Mouse (Mus musculus) layer of hippocampus, adult 9-10 months (tissue): ENCODE results near the gene Card14.
A peak's percentile ranks its signal among the peaks of the same experiment; 100 is the strongest.

Experiments
- DNase-seq: peaks from one replicate; pipeline ENCODE4 v3.0.0; 2022; ENCODE audit warnings: low spot score

Gene Card14

GRCm38 (mm10) chr11:119300986-119301385 is 6.6 kb upstream of the Card14 start:
- DNase-seq = no peak

GRCm38 (mm10) chr11:119304904-119305712 is 2.5 kb upstream of the Card14 start:
- DNase-seq = no peak

GRCm38 (mm10) chr11:119306762-119307657 is 558 bp upstream of the Card14 start:
- no peak for DNase-seq

DNA sequence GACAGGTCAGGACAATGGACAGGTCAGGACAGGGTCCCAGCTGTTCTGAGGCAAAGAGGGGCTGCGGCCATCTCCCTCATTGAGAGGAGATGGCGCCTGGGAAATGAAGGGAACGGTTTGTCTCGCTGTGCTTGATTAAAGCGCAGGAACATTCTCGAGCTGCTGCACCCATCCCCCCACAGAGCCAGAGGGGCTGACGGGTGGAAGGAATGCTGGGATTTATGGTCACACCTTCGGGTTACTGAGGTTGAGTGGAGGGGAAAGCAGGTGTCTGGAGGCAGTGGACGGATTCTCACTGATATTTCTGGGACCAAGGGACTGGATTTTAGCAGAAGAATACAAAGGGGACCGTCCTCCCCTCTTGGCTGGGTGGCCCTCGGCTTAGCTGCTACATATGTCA is 348 bp downstream of the Card14 start:
- no peak for DNase-seq

DNA sequence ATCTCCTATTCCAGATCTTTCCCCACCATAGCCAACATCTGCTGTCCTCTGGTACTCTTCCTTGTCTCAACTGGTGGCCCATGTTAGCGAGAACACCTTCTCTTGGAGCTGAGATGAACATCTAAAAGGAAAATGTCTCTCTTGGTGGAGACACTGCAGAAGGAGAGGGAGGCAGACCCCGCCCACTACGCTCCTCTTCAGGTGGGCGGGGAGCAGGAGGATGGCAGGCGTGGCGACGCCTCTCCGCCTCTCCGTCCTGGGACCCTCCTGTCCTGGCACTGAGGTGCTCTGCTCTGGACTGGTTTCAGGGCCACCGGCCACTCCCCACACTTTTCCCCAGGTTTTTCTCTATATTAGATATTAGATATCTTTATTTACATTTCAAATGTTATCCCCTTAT is 3.1 kb downstream of the Card14 start:
- DNase-seq = no peak

GRCm38 (mm10) chr11:119314252-119314936 is 6.8 kb downstream of the Card14 start:
- no peak for DNase-seq

DNA sequence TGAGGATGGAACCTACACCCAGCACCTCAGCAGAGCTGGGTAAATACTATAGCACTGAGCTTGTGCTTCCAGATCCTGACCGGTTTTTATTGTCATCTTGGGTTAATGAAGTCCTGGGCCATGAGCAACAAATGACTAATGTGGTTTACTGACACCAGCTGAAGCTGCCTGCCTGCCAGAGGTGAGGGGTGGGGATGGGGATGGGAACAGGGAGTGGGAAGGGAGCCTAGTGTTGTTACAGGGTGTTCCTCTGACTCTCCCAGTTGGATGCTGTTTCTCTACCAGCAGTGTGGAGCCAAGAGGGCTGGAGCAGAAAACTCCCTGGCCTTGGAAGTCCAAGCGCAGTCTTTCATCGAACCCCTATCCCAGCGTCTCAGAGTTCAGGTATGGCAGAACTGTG is 9.2 kb downstream of the Card14 start:
- no peak for DNase-seq

DNA sequence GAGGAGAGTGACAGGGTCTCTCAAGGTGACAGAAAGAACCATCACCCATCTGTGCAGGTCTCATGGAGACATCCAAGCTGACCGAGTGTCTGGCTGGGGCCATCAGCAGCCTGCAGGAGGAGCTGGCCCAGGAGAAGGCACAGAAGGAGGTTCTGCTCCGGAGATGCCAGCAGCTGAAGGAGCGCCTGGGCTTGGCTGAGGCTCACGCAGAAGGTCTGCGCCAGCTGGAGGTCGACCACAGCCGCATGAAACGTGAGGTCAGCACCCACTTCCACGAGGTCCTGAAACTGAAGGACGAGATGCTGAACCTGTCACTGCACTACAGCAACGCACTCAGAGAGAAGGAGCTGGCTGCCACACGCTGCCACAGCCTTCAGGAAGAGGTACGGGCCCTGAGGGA is 15.0 kb downstream of the Card14 start:
- DNase-seq = no peak

DNA sequence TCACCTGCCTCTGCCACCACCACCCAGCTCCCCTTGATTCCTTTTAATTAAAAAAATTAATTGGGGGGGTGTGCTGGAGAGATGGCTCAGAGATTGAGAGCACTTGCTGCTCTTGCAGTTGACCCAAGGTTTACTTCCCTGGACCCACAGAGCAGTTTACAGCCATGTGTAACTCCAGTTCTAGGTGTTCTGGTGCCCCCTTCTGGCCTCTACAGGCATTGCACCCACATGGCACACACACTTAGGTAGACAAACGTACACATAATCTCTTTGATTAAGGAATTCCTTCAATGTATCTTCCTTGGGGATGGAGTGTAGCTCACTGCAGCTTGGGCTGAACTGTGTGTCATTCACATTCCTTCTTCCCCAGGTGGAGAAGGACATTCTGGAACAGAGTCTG is 17.5 kb downstream of the Card14 start:
- DNase-seq = no peak

- DNase-seq = no peak
Observed at GRCm38 (mm10) chr11:119330592-119330991, 23.0 kb downstream of the Card14 start.

DNA sequence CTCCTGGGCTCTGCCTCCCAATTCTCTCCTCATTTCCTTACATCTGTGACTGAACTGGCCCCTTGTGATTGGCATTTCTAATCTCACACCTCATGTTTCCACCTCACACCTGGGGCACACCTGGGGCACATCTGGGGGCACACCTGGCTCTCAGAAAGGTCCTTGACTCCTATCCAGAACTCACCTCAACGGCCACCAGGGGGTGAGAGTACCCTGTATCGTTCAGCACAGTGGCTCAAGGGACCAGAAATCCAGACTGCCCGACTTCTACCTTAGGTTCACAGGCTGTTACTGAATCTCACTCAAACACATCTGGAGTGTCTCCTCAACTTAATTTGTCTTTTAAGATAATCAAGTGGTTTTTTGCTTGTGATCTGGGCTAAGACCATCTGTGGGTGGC is 24.4 kb downstream of the Card14 start:
- DNase-seq = no peak

DNA sequence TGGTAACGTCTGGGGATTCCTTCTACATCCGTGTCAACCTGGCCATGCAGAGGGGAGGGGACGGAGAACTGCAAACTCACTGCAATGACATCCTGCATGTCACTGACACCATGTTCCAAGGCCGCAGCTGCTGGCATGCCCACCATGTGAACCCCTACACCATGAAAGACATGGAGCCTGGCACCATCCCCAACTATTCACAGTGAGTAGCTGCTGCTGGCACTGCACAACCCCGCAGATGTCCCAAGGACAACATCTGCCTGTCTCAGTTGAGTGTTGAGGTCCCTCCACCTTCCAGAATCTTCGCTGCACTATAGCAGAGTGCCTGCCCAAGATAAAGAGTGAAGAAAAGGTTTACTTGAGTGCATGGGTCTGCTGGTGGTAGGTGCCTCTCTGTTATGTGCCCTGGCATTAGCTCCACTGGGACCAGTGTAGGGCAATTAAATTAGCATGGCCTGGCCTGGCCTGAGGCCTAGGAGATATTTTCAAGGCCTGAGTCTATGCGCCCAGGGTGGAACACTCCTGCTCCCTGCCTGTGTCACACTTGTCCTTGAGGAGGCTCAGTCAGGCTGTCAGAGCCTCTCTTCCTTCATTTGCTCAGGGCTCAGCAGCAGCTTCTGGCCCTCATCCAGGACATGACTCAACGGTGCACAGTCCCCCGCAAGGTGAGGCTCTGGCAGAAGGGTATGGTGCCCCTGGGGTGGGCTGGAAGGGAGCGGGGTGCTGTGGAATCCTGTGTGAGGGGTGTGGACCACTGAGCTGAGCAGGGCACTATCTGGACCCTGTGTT is 30.9 kb downstream of the Card14 start:
- no peak for DNase-seq

GRCm38 (mm10) chr11:119339179-119339578 is 31.6 kb downstream of the Card14 start:
- no peak for DNase-seq

- DNase-seq = peak; percentile 79
Observed at GRCm38 (mm10) chr11:119339637-119340036, 32.1 kb downstream of the Card14 start.

DNA sequence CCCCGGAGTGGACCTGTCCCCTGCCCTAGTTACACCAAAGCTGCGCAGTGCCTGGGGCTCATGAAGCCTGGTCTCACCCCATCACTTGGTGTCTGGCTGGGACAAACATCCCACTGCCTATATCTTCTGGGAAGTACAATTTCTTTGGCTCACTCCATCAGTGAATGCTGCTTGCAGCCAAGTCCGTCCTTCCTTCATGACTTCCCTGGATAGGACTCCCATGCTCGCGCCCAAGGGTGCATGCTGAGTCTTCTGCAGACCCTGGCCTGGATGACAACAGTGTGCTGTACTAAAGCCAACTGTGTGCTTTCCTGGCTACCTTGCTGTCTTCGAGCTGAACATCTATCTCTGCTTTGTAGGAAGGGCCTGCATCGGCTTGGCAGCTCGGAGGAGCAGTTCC is 36.6 kb downstream of the Card14 start:
- no peak for DNase-seq

GRCm38 (mm10) chr11:119344865-119345264 is 37.3 kb downstream of the Card14 start:
- DNase-seq = no peak

- DNase-seq = no peak
Observed at GRCm38 (mm10) chr11:119347125-119347524, 39.6 kb downstream of the Card14 start.

DNA sequence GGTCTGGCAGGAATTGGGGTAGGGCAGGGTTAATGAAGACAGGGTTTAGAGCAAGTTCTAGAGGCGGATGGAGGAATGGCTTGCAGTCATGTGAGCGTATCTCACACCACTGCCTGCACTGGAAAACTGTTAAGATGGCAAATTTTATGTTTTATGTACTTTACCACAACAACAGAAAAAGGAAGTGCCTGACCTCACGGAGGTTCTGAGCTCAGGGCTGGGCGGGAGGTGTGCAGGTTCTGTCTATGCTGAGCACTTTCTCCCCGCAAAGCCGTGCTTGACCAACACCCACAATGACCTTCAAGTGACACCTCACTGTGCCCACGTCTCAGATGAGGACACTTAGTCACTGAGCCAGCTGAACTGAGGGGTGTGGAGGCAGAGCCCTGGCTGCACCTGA is 44.5 kb downstream of the Card14 start:
- no peak for DNase-seq

DNA sequence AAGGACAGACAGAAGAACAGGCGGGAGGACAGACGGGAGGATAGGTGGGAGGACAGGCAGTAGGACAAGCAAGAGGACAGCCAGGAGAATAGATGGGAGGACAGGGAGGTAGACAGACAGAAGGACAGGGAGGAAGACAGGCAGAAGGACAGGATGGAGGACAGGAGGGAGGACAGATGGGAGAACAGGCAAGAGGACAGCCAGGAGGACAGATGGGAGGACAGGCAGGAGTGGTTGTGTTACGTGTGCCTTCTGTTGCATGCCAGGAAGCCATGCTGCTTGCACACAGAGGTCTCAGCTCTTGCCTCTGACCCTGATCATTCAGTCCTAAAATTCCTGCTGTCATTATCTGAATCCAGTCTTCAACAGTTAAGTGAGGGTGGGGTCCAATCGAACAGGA is 46.4 kb downstream of the Card14 start:
- DNase-seq = no peak

DNA sequence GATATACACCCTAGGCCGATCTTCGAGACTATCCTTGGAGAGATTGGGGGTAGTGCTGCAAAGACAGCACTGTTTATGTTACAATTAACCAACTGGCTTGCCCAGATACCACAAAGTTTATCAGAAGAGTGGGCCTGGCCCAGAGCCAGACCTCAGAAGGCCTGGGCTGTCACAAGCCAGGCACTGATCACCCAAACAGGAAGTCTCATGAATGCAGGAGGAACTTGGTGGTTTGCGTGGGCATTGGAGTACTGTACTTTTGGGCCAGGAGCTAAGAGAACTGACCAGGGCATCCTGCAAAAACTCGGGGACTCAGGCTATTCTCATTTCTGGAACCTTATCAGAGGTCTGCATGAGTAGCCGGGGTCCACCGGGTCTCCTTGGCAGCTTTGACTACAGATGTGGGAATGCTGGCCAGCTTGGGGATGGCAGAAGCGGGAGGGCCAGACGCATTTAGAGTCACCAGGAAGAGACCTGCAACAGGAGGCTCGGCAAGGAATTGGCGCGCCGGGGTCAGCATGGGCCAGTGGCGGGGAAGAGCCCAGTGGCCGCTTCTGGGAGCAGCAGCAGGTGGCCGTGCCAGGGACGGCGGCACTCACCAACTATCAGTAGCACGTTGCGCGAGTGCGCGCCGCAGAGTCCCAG is 47.4 kb downstream of the Card14 start:
- DNase-seq = no peak
